Mouse (Mus musculus) hindlimb bud, embryonic 11.5 days (tissue): ENCODE measurements around the gene Nav2.
A peak's percentile ranks its signal among the peaks of the same experiment; 100 is the strongest.

Experiments used
- DNase-seq: peaks from one replicate; pipeline ENCODE4 v3.0.0-alpha.2; 2012; ENCODE audit warnings: low read depth, low spot score; ENCODE audit errors: extremely low spot score

Nav2 gene

DNA sequence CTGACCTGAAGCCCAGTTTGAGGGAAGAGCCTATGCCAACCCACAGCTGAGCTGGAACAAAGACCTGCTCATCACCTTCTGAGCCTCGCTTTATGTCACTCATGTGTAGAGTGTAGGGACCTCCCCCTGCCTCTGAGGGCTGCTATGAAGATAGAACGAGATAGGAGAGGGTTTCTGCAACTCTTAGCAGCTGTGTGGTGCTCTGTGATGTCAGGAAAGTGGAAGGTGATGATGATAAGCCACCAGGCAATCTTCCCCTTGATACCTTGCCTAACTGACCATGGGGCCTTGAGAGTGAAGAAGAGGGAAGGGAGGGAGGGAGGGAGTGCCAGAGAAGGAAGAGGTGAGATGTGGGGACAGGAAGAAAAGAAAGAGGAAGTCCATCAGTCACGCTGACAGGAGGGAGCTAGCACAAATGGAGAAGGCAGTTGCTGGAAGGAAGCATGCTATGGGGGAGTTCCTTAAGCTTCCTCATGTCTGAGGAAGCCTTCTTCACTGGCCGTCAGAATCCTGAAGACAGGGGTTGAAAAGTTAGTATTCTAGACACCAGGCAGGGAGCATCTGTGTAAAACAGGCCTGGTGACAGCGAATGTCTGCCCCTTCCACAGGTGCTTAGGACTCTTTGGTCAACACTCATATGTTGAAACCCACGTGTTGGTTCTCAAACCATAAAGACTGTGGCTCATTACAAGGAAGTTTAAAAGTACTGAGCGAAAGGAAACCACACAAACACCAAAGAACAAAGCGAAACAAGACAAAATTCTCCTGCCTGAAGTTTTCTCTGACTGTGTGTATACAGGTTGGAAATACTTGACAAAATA is at the start of gene Nav2:
Nav2 (plus strand) TSS at position 196 of the 821 bp plus-strand sequence.
- no peak for DNase-seq

DNA sequence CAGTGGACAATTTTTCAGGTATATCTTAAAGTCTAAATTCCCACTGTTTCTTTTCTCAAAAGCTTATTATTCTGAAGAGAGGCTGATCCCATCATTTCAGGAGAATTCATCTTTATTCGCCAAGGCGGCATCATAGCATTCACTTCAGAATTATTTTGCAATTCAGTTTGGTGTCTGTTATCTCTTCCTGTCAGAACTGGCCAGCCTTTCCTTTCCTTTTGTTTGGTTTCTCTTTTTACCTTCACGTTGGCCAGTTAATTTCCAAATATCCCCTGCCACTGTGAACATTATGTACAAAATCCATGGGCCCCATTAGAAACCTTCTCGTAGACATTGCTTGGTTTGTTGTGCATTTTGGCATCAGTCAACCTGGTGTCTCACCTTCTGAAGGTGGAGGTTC is 49.2 kb upstream of the Nav2 start:
- no peak for DNase-seq

DNA sequence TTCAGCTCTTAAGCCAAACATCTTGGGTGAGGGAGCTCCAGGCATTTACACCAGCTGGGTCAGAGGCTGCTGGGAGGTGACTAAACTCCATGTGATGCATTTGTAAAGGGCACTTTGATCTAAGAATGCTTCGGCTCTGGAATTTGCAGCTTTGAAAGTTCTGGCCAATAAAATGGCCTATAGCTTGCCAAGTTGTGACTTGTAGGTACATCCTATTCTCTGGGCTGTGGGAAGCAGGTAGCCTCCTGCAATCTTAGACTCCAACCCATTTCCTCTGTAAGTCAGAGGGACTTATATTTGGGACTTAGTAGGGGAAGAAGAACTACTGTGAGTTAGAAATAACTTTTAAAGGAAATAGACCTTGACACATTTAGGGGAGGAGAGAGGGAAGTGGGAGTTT is 47.6 kb upstream of the Nav2 start:
- no peak for DNase-seq

DNA sequence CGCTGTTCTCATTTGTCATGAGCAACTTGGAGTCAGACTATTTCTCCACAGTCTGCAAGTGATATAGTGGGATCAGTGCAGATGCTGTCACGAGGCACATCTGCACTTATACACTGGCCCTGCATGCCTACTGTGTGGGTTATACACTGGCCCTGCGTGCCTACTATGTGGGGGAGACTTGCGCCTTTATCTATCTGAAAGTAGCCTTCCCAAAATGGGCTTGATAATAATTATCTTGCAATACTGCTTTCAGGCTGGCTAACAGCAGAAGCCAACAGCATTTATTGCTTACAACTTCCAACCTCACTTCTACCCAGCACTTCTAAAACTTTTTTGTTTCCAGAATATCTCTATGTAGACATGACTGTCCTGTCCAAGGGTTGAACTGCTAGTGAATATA is 46.7 kb upstream of the Nav2 start:
- DNase-seq, result no peak

DNA sequence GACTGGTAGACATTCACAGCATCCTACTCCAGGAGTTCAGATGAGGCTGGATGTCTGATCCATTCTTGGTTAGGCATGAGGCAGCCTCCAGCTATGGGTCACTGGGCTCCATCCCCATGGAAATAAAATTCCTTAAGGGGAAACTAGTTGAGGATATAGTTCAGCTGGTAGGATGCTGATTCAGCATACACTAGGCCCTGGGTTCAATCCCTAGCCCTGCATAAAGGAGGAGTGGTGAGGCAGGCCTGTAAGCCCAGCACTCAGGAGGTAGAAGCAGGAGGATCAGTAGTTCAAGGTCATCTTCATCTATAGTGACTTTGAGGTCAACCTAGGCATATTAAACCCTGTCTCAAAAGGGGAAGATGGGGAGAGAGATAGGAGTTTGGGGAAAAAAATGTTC is 44.3 kb upstream of the Nav2 start:
- DNase-seq, result no peak

DNA sequence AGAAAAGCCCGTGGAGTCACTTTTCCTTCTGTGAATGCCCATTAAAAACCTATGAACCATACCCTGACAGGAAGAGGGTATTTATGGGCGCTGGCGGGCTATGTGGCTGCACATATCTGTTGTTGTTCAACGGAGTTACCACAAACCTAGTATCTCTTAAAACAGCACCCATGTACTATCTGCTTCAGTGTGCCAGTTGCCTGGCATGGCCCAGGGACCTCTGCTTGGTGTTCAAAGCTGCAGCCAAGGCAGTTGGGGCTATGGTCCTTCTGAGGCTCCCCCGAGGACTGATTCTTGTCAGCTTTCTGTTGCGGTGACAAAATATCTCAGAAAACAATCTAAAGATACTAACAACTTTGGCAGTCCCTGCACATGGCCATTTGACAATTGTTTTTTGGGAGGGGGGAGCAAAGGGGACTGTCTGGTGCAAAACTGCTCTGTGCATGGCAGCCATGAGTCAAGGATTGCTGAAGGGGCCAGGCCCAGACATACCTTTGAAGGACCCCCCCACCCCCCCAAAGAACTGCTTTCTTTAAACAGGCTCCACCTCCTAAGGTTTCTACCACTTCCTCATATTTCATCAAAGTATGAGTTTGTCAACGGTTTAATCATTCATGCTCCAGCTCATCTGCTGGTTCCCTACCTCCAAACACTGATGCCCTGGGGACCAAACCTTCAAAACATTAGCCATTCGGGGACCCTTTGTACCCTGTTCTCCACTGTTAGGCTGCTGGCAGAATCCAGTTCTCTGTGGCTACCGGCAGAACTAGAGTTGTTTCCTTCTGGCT is 43.7 kb upstream of the Nav2 start:
- DNase-seq, result no peak

DNA sequence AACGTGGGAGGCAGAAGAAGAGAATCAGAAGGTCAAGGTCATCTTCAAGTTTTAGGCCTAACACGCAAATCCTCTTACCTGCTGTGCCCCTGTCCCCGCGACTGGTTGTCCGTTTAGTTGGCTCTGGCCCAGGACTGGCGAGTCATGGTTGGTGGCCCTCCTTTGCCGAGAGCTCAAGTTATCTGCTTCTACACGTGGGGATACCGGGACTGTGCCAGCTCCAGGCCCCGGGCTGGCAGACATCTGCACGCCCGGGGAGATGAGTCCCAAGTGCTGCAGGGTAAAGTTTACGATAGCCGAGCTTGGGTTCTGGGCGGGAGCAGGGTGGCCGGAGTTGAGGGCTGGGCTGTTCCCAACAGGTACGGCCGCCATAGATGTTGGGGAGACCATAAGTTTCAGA is 40.9 kb upstream of the Nav2 start:
- DNase-seq, result no peak

DNA sequence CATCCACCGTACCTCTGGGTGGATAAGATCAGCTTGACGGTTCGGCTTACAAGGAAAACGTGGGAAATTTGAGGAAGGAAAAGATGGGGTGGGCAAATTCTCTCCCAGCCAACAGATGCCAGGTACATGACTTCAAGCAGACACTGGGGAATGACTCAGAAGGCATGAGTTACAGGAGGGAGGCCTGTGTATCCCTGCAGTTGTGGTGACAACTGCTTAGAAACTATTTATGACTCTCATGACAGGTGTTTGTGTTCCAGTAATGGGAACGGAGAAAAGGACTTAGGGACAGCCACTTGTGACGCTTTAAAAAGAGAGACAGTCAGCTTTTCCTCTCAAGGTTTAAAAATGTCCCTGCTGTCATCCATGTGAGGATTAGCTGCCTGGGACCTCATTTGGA is 38.4 kb upstream of the Nav2 start:
- DNase-seq, result no peak

DNA sequence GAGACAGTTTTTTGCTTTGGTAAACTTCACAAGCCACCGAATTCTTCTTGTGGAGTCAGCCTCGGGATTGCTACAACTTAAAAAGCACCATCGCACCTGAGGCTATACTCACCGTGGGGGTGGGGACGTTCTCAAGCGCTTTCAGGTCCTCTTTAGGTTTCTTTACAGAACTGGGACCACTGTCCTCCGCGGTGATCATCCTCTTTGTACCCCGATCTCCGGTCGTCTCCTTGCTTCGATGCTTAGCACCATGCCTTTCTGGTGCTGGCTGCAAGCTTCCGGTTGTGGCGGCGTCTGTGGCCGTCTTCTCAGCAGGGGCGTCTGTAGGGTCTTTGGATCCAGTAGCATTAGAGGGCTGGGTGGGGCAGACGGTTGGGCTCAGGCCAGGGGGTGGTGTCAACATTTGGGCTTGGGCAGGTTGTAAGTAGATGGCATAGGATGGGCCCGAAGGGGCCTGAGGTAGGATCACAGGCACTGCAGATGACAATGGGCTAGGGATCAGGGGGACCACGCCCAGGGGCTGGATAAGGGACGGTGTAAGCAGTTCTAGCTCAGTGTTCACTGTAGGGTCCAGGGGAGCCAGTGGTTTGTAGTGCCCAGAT is 37.8 kb upstream of the Nav2 start:
- DNase-seq, result no peak

DNA sequence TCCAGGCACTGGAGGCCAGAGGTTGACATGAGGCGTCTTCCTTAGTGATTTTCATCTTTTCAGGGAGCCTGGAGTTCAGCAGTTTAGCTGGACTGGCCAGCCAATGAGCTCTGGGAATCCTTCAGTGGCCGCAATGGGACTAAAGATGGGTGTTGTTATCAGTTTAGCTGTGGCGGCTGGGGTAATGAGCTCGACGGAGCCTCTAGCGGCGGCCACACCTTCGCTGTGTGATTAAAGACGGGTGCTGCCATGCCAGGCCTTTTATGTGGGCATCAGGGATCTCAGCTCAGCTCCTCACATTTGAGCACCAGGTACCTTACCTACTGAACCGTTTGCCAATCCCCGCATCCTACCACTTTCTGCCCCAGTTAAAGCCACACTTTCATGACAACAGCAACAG is 37.2 kb upstream of the Nav2 start:
- no peak for DNase-seq

DNA sequence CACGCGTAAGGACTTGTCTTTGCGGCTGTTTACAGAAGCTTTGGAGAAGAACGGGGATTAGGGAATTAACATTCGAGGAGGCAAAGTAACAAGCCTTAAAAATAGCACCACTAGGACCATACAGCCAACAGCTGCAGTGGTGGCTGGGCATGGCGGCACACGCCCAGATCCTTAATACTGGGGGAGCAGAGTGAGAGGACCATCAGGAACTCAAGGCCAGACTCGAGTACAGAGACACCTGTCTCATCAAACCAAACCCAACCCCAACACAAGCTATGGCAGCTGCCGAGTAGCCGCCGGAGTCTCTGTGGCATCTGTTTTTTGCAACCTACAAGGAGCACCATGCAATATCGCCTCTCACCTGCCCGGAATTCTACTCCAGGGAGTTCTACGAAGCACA is 33.4 kb upstream of the Nav2 start:
- no peak for DNase-seq

DNA sequence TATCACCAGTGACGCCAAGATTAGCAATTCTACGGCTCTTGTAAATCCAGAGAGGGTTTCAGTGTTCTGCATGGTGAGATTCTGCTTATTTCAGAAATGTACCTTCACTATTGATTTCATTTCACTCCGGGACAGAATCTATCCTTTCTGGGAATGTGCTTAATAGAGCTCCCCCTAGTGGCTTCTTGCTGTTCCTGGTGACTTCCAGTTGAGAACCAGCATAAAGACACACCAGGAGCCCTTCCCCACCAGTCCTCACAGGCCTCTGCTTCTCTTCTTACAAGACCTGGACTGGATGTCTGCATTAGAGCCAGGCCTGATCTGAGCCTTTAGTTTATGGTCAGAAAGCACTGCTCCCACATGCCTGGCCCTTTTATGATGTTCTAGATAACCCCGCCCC is 32.0 kb upstream of the Nav2 start:
- peak; percentile 49 for DNase-seq

DNA sequence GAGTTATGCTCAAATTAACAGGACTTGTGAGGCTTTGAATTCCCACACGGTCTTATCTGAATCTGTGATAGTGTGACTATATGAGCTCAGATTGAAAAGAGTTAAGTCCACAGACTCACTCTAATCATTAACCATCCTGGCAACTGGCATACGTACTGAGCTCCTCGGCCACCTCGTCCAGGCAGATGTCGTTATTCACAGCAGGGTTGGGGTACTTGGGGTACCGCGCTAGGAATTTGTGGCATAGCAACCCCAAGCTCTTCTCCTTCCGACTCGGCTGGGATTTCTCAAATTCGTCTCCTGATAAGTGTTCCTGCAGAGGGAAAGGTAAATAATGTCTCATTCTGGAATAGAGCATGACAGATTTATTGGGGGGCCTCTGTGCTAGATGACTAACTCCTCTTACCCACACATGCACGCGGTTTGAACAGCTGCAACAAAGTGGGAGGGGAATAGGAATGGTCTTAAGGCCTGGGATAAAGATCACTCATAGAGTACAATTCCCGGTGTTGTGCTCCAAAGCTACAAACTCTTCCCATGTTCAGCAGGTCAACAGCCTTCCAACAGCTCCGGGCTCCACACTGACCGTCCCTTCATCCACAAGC is 30.6 kb upstream of the Nav2 start:
- no peak for DNase-seq

DNA sequence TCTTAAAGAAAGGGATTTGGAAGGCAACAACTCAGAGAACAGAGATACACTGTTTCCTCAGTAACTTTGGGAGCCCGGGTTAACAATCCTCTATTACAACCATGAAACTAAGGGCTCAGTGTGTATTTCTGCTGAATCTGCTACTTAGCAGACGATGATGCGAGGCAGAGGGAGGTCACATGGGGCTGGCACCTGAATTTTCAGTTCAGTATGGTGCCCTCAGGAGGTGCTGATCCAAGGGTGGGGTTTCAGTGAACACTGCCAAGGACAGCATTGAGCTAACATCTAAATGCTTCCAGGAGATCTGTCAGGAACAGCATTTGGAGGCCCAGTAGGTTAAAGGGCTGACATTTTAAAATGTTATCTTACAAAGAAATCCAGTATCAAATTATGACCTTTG is 28.9 kb upstream of the Nav2 start:
- DNase-seq, result no peak

DNA sequence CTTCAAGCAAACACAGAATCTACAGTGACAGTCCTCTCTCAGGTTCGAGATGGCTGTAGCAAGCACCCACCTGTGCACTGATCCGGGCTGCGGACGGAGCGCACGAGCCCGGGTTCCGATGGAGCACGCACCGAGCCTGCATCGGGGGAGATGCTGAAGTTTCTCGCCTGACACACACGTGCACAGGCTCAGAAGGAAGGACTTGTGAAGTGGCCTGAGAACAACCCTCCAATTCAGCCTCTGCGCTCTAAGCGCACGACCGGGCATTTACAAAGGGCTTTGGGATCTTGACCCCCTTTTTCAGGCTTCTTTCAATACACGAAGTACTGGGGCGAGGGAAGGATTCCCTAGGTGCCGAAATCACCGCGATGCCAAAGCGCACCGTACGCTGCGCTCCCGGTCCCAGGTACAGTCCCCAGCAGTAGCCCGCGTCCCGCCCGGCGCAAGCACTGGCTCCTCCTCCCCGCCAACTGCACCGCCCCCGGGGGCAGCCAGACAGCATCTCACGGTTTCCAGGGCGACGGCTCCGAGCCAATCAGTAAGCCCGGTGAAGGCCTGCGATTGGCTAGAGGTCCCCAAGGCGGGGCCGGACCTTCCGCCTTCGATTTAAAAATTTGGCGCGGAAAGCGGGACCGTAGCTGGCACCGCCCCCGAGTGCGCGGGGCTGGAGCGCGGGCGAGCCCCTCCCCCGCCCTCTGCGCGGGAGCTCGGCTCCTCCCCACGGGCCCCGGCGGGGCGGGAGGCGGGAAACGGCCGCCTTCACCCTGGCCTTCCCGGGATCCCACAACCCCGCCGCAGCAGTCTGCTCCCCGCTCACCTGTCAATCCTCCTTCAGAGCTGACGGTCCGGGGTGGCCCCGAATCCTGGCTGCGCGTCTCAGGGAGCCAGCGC is 27.7 kb upstream of the Nav2 start:
- peak; percentile 82 for DNase-seq

DNA sequence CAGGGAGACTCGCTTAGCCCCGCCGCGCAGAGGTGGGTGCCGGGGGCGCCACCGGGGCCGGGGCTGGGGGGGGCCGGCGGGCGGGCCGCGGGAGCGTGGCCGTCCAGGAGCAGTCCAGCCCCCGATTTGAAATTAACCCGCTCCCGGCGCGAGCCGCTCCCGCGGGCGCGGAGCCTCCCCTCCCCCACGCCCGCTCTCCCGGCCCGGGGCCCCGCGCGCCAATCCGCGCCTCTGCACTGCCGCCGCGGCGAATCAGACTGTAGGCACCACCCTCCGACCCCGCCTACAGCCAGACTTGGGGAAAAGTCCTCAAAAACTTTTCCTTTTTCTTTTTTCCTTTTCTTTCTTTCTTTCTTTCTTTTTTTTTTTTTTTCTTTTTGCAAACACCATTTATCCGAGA is 27.0 kb upstream of the Nav2 start, which contains the start of gene E2f8:
E2f8 (minus strand) TSS at position 111 of the 400 bp plus-strand sequence.
- DNase-seq, result no peak

DNA sequence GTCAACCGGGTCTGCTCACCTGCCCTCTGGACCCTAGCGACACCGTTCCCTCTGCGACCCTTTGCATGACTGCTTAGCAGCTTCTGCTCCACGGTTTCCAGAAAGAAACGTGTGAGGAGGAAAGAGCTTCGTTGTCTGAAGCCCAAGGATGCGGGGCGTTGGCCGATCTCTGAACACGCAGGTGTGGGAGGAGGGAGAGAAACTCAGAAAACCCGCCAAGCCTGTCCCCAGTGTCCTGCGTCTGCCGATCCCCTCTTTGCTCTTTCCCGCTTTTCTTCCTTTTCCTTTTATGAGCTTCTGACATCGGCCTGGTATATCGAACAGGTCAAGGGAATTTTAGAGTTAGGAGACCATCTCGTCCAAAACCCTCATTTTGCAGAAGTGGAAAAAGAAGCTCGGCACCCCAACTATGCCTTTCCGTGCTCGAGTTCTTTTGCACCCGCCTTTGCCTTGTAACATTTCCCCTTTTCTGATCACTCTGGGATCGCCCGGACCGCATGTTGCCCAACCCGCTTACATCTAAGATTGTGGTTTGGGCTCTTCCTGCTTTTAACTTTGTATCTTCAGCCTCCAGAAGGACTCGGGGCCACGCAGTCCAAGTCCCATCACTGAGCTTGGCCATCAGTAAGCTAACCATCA is 26.4 kb upstream of the Nav2 start:
- DNase-seq, result no peak

DNA sequence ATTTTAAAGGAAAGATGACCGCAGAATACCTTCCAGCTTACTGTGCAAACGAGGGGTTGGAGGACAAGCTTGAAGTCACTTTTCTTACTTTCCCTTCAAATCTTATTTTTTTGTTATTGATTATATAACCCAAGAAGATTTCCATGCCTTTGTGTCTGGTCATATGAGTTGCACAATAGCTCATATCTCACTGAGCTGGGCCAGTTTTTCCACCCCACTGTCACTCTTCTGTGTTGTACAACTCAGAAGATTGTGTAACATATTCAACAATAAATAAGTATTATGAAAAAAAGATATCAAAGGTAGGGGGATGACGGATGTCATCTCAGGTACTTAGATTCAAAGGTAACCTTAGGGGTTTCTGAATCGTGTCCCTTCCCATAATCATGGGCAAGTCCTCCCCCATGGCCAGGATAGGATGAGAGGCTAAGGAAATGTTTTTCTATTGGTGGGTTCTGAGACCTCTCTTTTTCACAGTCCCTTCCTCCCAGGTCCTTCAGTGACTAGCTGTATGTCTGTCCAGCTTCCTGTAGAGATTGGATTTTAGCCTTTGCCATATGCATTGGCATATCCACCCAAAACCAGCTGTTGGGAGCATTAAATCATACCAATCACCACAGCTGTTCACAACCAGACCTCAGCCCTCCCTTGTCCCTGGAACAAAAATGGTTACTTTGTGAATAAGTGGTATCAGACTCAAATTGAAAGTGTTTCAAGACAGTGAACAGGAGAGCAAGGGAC is 24.8 kb upstream of the Nav2 start:
- DNase-seq, result no peak

DNA sequence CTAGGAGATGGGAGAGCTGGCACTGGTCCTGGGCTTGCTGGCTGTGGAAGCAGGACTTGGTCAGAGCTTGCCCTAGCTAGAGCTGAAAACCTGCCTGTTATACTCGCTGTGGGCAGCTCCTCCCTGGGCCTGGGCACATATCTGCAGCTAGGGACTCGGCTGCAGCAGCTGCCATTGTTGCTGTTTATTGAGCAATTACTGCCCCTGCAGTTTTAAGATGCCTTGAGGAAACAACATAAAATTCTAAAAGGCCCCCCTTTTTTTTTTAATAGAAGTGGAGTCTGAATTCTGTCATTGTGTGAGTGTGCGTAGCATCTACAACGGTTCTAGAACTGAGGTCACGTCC is 24.3 kb upstream of the Nav2 start:
- no peak for DNase-seq
